Mouse (Mus musculus): ENCODE measurements around the gene Cdc73.

Cdc73 gene

DNA sequence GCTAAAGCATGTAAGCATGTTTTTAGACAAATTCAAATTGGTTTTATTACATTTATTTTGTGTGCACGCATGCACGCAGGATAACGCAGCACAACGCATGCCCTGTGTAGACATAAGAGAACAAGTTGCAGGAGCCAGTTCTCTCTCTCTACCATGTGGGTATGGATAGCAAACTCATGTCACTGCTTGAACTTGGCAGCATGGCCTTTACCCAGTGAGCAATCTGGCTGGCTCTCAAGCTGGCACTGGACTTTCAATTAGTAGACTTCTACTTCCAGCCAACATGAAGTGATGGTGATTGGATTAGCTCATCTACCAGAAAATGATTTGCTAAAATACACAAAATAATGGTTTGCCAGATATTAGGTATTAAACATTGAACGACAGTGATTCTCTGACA lies 21.6 kb downstream of the Cdc73 start:
- in situ Hi-C loops (cut with MboI; ENCODE audit: unreplicated experiment in 2 of 2): no loop called here

DNA sequence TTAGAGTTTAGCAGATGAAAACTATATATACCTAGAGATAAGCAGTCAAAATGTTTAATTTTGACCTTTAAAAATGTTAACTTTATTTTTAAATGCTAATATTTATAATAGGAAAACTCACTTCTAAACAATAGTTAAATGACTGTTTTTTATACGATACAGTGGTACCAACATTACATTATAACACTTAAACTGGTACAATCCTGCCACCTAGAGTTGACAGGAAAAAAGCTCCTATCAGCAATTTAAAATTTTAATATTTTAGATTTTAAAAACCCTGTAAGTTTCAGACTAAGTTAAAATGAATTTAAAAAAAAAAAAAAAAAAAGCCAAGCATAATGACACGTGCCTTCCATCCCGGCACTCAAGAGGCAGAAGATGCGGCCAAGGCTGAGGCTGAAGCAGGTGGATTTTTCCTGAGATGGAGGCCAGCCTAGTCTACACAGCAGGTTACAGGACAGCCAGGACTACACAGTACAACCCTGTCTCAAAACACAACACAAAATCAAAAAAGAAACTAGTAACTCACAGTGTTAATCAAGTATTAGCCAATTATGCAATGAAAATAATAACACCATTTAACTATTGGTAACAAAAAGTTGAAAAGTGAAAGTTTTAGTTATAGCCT lies 26.8 kb downstream of the Cdc73 start:
- in situ Hi-C loops (cut with MboI; ENCODE audit: unreplicated experiment in 2 of 2): no loop called here

- in situ Hi-C loops (cut with MboI; ENCODE audit: unreplicated experiment in 2 of 2): loop anchor here (25.0 kb wide), 4 partner anchors 1502 to 1927 kb away; no protein-coding TSS in a partner anchor
These were observed 37.9 kb downstream of the Cdc73 start for GRCm38 (mm10) chr1:143664786-143665185.

GRCm38 (mm10) chr1:143663197-143663596 lies 39.5 kb downstream of the Cdc73 start:
- in situ Hi-C loops (cut with MboI; ENCODE audit: unreplicated experiment in 2 of 2): loop anchor here (25.0 kb wide), 4 partner anchors 1501 to 1926 kb away; no protein-coding TSS in a partner anchor

DNA sequence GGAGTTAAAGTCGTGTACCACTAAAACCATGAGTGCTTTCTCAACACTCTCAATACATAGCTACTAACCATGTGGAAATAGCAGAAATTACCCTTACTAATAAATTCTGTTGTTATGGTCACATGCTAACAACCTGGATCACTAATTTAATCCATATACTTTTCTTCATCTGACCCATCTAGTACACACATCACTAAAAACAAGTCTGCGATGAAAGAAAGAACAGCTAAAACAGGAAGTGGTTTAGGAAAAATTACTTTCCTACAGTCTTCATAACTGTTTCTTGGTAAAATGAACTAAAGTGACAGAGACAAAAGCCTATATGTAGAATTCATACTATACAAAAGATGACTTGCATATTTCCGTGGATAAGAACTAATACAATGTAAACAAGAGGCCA lies 49.0 kb downstream of the Cdc73 start:
- in situ Hi-C loops (cut with MboI; ENCODE audit: unreplicated experiment in 2 of 2): loop anchor here (25.0 kb wide), 4 partner anchors 1491 to 1916 kb away; no protein-coding TSS in a partner anchor

- in situ Hi-C loops (cut with MboI; ENCODE audit: unreplicated experiment in 2 of 2): loop anchor here (25.0 kb wide), 4 partner anchors 1488 to 1913 kb away; no protein-coding TSS in a partner anchor
These were observed 52.4 kb downstream of the Cdc73 start for GRCm38 (mm10) chr1:143650317-143650716.

GRCm38 (mm10) chr1:143646219-143646618 lies 56.5 kb downstream of the Cdc73 start:
- in situ Hi-C loops (cut with MboI; ENCODE audit: unreplicated experiment in 2 of 2): loop anchor here in 1 of 2 experiments (10.0 kb wide), 1 partner anchor 751 kb away; no protein-coding TSS in a partner anchor

GRCm38 (mm10) chr1:143645386-143645785 lies 57.3 kb downstream of the Cdc73 start:
- in situ Hi-C loops (cut with MboI; ENCODE audit: unreplicated experiment in 2 of 2): loop anchor here in 1 of 2 experiments (10.0 kb wide), 1 partner anchor 751 kb away; no protein-coding TSS in a partner anchor

- in situ Hi-C loops (cut with MboI; ENCODE audit: unreplicated experiment in 2 of 2): loop anchor here in 1 of 2 experiments (5.0 to 10.0 kb wide), 2 partner anchors 749 to 842 kb away; no protein-coding TSS in a partner anchor
These were observed 58.5 kb downstream of the Cdc73 start for GRCm38 (mm10) chr1:143644221-143644620.

DNA sequence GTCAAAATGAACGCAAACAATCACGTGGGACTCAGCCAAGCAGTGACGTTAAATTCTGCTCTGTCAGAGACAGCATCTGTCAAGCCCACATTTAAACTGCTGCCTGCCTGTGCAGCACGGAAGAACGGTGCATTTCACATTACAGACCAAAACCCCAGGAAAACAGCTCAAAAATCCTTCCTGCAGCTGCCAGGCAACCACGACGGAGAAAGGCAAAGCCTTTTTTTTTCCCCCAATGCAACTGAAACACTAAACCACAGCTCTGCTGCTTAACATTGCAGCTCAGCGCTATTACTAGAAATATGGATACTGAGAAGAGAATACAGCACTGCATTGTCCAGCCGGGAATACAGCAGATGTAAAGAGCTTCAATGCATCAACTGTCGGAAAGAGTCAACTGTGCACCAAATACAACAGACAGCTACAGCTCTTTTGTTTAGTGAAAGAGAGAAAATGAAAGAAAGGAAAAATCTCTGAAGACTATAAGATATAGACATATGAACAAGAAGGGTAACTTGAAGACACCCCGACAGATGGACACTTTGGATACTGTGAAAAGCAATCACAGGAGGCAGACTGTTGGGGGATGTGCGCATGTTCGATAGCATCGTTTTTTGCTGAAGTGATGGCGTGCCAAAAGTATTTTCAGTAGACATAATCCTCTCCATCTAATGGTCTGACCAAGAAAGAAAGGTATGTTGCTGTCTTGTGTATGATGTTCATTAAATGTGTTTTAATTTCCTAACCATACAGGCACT lies 61.9 kb downstream of the Cdc73 start, which contains the start of gene B3galt2:
Gene B3galt2, plus strand, starts transcription at position 15 of the 758 bp plus-strand sequence.
- in situ Hi-C loops (cut with MboI; ENCODE audit: unreplicated experiment in 2 of 2): loop anchor here in 1 of 2 experiments (5.0 to 10.0 kb wide), 2 partner anchors 746 to 839 kb away; no protein-coding TSS in a partner anchor

DNA sequence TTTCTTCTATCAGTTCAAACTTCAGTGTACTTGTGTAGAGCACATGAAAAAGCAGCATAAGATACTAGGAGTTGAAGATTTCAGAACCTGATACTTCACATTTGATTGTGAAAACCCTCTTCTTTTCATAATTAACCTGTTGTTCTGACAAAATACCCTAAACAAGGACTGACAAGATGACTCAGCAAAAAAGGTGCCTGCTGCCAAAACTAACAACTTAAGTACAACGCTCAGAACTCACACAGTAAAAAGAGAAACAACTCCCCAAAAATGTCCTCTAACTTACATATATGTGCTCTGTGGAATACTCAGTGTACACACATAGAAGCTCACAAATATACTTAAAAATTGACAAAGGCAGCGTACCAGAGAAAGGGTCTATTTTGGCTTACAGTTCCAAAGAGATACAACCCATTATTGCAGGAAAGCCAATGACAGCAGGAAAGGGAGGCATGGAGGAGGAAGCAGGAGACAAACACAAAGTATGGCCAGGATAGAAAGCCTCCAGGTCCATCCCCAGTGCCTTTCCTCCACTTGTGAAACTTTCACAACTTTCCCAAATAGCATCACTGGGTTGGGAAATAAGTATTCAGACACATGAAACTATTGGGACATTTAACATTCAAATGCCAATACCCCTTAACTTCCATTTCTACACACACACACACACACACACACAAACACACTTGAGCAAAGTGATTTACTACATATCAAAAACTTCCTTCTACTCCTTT lies 69.7 kb downstream of the Cdc73 start:
- in situ Hi-C loops (cut with MboI; ENCODE audit: unreplicated experiment in 2 of 2): no loop called here

DNA sequence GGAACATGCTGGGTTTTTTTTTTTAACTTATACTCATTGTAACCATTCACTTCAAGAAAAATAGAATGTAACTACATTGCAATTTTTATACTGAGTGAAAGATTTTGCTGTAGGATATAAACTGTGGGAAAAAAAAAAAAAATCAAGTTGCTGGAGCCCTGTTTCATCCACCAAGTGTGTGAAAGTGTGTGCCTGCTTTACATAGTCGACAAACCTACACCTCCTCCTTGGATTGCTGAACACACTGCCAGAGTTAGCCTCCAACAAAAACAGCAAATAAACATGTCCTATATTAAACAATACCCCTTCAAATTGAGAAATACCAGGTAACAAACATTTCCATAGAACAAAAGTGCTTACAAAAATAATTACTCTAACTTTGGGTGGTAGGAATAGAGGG lies 70.3 kb downstream of the Cdc73 start:
- in situ Hi-C loops (cut with MboI; ENCODE audit: unreplicated experiment in 2 of 2): no loop called here

- in situ Hi-C loops (cut with MboI; ENCODE audit: unreplicated experiment in 2 of 2): no loop called here
These were observed 71.4 kb downstream of the Cdc73 start for GRCm38 (mm10) chr1:143631337-143631736.

GRCm38 (mm10) chr1:143622634-143623033 lies 80.1 kb downstream of the Cdc73 start:
- in situ Hi-C loops (cut with MboI; ENCODE audit: unreplicated experiment in 2 of 2): no loop called here

- in situ Hi-C loops (cut with MboI; ENCODE audit: unreplicated experiment in 2 of 2): no loop called here
These were observed 80.8 kb downstream of the Cdc73 start for GRCm38 (mm10) chr1:143621930-143622329.

GRCm38 (mm10) chr1:143619760-143620159 lies 82.9 kb downstream of the Cdc73 start:
- in situ Hi-C loops (cut with MboI; ENCODE audit: unreplicated experiment in 2 of 2): no loop called here

- in situ Hi-C loops (cut with MboI; ENCODE audit: unreplicated experiment in 2 of 2): no loop called here
These were observed 89.8 kb downstream of the Cdc73 start for GRCm38 (mm10) chr1:143612901-143613300.

GRCm38 (mm10) chr1:143608911-143609310 lies 93.8 kb downstream of the Cdc73 start:
- in situ Hi-C loops (cut with MboI; ENCODE audit: unreplicated experiment in 2 of 2): no loop called here

DNA sequence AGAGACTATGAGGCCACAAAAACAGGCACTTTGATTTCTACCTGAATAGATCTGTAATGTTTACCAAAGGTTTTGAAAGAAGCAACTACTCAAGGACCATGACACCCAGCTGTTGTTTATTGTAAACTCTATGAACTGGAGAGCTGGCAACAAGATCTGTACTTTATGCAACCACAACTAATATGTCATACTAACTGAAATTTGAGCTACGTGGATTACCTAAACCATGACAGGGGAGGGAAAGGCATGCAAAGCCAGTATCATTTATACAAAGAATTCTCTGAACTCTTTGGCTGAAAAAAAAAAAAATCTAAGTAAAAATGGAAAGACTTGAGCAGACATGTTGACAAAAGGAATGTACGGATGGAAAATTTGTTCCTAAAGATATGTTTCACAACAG lies 105.8 kb downstream of the Cdc73 start:
- in situ Hi-C loops (cut with MboI; ENCODE audit: unreplicated experiment in 2 of 2): no loop called here

- in situ Hi-C loops (cut with MboI; ENCODE audit: unreplicated experiment in 2 of 2): no loop called here
These were observed 125.7 kb downstream of the Cdc73 start for GRCm38 (mm10) chr1:143576824-143577543.
